Mouse (Mus musculus): ENCODE measurements around the gene G6pdx. TPM values are rescaled to one million over a fixed set of nuclear protein-coding genes. Genes with fewer than 3 reads are reported as not detected.

The G6pdx gene
- 26.4 and 49.2 TPM in 2 replicates for polyA plus RNA-seq (2012; rRNA removed)

DNA sequence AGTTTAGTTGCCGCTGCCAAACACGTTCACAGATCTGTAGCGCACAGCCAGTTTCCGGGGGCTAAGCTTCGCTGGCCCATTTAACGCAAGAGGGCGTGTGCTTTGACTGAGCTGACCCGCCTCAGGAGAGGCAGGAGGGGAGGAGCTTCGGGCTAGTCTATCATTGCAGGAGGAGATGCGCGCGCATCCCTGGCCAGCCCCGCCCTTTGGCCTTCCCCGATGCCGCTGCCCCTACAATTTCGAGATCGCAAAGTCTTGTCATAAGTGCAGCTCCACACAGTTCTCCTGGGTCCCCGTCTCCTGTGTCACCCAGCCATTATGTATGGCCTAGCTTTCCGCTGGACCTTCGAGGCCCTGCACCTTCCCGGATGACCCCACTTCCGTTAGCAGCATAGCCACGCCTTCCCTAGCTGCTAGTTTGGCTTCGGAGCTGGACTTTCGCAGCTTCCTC is at the start of gene G6pdx:
G6pdx (minus strand) TSS at position 369 of the 451 bp plus-strand sequence.
- DNase-seq: peak; percentile 83
- H3K4me3 ChIP-seq (replicated peaks; ENCODE audit: extremely low read depth, low read depth, low read length): peak within 1 kb of the TSS; percentile 94
- H3K4me1 ChIP-seq (ENCODE audit: control insufficient read depth, insufficient read depth, low read length): peaks cover 10% of the 10 kb centered on the region
- WGBS: 31% methylated on average over 25 of the region's 25 CpGs
- TF ChIP-seq CTCF (IDR thresholded peaks at IDR 0.05; ENCODE audit: insufficient read depth, low read length) (no peak), POLR2A (IDR thresholded peaks at IDR 0.05; ENCODE audit: borderline replicate concordance, extremely low read depth, low read depth, low read length) (peak; percentile 78)

- Histone ChIP-seq H3K4me1 (ENCODE audit: control insufficient read depth, insufficient read depth, low read length) (no peaks in the 10 kb centered on the region), H3K4me3 (replicated peaks; ENCODE audit: extremely low read depth, low read depth, low read length) (no peak overlapping the region)
- no peak for DNase-seq
- 11% methylated on average over 4 of the region's 4 CpGs for WGBS
- TF ChIP-seq POLR2A (IDR thresholded peaks at IDR 0.05; ENCODE audit: borderline replicate concordance, extremely low read depth, low read depth, low read length) (no peak), CTCF (IDR thresholded peaks at IDR 0.05; ENCODE audit: insufficient read depth, low read length) (0 out of 2 replicates have a peak, but pooled peaks have one; percentile 2)
Measured at GRCm38 (mm10) chrX:74452773-74453172, 23.8 kb upstream of the G6pdx start.

DNA sequence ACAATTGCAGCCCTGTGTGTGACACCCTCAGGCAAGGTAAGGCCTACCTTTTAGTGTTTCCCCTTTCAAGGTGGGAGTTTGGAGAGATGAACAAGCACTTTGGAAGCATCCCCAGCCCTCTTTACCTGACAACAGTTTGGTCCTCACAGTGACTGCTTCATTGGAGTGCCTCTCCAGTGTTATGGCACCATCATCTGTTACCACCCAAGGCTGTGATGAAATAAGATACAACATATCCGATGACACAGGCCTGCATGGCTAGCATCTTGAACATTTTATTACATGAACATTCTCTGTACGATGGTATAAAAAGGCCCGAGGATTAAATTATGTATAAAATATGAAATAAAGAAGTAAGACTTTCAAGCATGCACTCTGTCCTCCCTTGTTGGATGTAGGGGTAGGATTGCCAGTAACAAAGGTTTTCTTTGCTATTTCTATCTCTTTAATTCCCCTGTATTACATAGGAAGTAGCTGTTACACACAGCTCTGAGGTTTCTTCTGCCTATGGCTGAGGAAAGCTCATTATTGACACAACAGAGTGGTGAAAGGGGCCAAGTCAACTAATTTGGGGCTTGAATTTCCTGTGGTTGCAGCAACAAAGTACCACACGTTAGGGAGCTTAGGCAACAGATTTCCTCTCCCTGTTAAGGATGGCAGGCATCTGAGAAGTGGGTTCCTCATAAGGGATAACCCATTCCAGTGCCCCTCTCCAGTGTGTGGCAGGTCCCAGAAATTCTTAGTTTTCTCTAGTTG is 22.3 kb upstream of the G6pdx start:
- H3K4me3 ChIP-seq (replicated peaks; ENCODE audit: extremely low read depth, low read depth, low read length): no peak overlapping the region
- DNase-seq: no peak
- 65% methylated on average over 4 of the region's 4 CpGs for WGBS
- TF ChIP-seq CTCF (IDR thresholded peaks at IDR 0.05; ENCODE audit: insufficient read depth, low read length): no peak
- no peak for TF ChIP-seq POLR2A (IDR thresholded peaks at IDR 0.05; ENCODE audit: borderline replicate concordance, extremely low read depth, low read depth, low read length)
- no peaks in the 10 kb centered on the region for H3K4me1 ChIP-seq (ENCODE audit: control insufficient read depth, insufficient read depth, low read length)

- peak overlapping the region; percentile 94 for H3K4me3 ChIP-seq (replicated peaks; ENCODE audit: extremely low read depth, low read depth, low read length)
- peak; percentile 50; the same call in 1 of the 2 replicates for TF ChIP-seq POLR2A (IDR thresholded peaks at IDR 0.05; ENCODE audit: borderline replicate concordance, extremely low read depth, low read depth, low read length)
- no peak for TF ChIP-seq CTCF (IDR thresholded peaks at IDR 0.05; ENCODE audit: insufficient read depth, low read length)
- peaks cover 10% of the 10 kb centered on the region for H3K4me1 ChIP-seq (ENCODE audit: control insufficient read depth, insufficient read depth, low read length)
- 37% methylated on average over 22 of the region's 22 CpGs for WGBS
- peak; percentile 71 for DNase-seq
Measured at GRCm38 (mm10) chrX:74429290-74429821, 362 bp upstream of the G6pdx start.

DNA sequence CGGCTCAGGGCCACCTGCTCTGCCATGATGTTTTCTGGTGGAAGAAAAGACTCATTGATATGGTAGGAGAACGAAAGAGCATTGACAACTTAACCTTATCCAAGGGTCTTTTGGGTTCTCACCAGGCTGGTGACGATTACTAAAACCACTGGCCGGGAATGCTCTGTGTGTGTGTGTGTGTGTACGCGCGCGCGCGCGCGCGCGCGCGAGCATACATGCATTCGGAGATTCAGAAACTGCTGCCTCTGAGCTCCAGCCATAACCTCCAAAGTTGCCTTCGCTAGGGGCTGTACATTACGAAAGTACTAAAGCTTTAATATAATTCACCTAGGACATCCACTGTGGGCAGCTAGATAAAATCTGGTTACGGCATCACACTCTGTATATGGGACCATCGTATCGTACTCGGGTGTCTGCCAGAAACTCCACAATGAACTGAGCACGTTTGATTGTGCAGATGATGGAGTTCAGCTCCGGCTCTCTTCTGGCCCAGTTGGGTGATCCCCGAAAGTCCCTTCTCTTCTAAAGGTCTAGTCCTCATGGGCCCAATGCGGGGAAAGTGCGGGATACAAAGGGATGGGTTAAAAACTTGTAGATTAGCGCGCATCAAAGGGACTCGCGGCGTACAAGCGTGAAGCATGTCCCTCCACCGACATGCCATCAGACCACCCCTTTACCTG is 708 bp downstream of the G6pdx start:
- TF ChIP-seq CTCF (IDR thresholded peaks at IDR 0.05; ENCODE audit: insufficient read depth, low read length) (no peak), POLR2A (IDR thresholded peaks at IDR 0.05; ENCODE audit: borderline replicate concordance, extremely low read depth, low read depth, low read length) (no peak)
- Histone ChIP-seq H3K4me1 (ENCODE audit: control insufficient read depth, insufficient read depth, low read length) (peaks cover 10% of the 10 kb centered on the region), H3K4me3 (replicated peaks; ENCODE audit: extremely low read depth, low read depth, low read length) (peak overlapping the region; percentile 94)
- peak; percentile 19 for DNase-seq
- WGBS: 39% methylated on average over 35 of the region's 35 CpGs

GRCm38 (mm10) chrX:74427116-74427515 is 1.9 kb downstream of the G6pdx start:
- DNase-seq: no peak
- H3K4me1 ChIP-seq (ENCODE audit: control insufficient read depth, insufficient read depth, low read length): peaks cover 10% of the 10 kb centered on the region
- 64% methylated on average over 3 of the region's 3 CpGs for WGBS
- no peak for TF ChIP-seq POLR2A (IDR thresholded peaks at IDR 0.05; ENCODE audit: borderline replicate concordance, extremely low read depth, low read depth, low read length)
- TF ChIP-seq CTCF (IDR thresholded peaks at IDR 0.05; ENCODE audit: insufficient read depth, low read length): no peak
- H3K4me3 ChIP-seq (replicated peaks; ENCODE audit: extremely low read depth, low read depth, low read length): no peak overlapping the region

DNA sequence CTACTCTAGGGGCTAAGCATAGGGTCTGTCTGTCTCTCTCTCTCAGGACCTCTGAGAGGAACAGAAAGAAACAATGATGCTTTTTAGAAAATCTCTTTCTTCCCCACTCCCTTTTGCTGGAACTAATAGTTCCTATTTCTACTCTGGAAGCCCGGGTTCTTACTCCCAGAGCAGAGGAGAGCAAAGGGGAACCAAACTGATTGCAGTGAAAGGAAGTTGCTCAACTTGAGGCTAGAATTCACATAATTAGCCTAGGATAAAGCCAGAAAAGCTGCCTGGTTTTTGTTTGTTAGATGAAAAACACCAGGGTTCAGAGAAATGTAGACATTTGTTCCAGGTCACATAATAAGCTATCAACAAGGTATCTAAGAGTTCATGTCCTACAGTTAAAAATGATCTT is 2.7 kb downstream of the G6pdx start:
- 41% methylated on average over 1 of the region's 1 CpGs for WGBS
- TF ChIP-seq POLR2A (IDR thresholded peaks at IDR 0.05; ENCODE audit: borderline replicate concordance, extremely low read depth, low read depth, low read length): no peak
- H3K4me1 ChIP-seq (ENCODE audit: control insufficient read depth, insufficient read depth, low read length): peaks cover 10% of the 10 kb centered on the region
- H3K4me3 ChIP-seq (replicated peaks; ENCODE audit: extremely low read depth, low read depth, low read length): no peak overlapping the region
- no peak for DNase-seq

GRCm38 (mm10) chrX:74425195-74425594 is 3.8 kb downstream of the G6pdx start:
- WGBS: 69% methylated on average over 4 of the region's 4 CpGs
- no peak for TF ChIP-seq CTCF (IDR thresholded peaks at IDR 0.05; ENCODE audit: insufficient read depth, low read length)
- peak; percentile 14; the same call in 1 of the 2 replicates for TF ChIP-seq POLR2A (IDR thresholded peaks at IDR 0.05; ENCODE audit: borderline replicate concordance, extremely low read depth, low read depth, low read length)
- H3K4me3 ChIP-seq (replicated peaks; ENCODE audit: extremely low read depth, low read depth, low read length): peak overlapping the region; percentile 34
- DNase-seq: peak; percentile 29
- peaks cover 10% of the 10 kb centered on the region for H3K4me1 ChIP-seq (ENCODE audit: control insufficient read depth, insufficient read depth, low read length)

- H3K4me3 ChIP-seq (replicated peaks; ENCODE audit: extremely low read depth, low read depth, low read length): peak overlapping the region; percentile 9
- TF ChIP-seq POLR2A (IDR thresholded peaks at IDR 0.05; ENCODE audit: borderline replicate concordance, extremely low read depth, low read depth, low read length): no peak
- no peak for TF ChIP-seq CTCF (IDR thresholded peaks at IDR 0.05; ENCODE audit: insufficient read depth, low read length)
- peaks cover 10% of the 10 kb centered on the region for H3K4me1 ChIP-seq (ENCODE audit: control insufficient read depth, insufficient read depth, low read length)
- no peak for DNase-seq
Measured at GRCm38 (mm10) chrX:74424443-74424842, 4.6 kb downstream of the G6pdx start.

Measured in lung, adult 2 months (tissue).